Mouse (Mus musculus) E14TG2a.4 (cell line): ENCODE measurements at regions not wholly inside any gene's neighbourhood (a gene's known extent, or its start where the extent isn't known, plus 50 kb on each side); places are given as distances from the start of the nearest gene placed in this dataset.

Experiments
- H3K27me3 ChIP-seq: 2 replicates; pipeline ENCODE4 v1.6.1; 2014; ENCODE audit warnings: low read length, control low read depth; ENCODE audit not compliant: insufficient read depth
- H3K36me3 ChIP-seq: 2 replicates; pipeline ENCODE4 v1.6.1; 2014; ENCODE audit warnings: low read length, control low read depth; ENCODE audit not compliant: insufficient read depth
- H3K4me1 ChIP-seq: replicated peaks from 2 replicates; pipeline ENCODE4 v1.6.1; 2014; ENCODE audit warnings: low read depth, low read length, control low read depth
- H3K4me3 ChIP-seq: replicated peaks from 2 replicates; pipeline ENCODE4 v1.5.1; 2014; ENCODE audit warnings: mild to moderate bottlenecking, low read length
- H3K9me3 ChIP-seq: 2 replicates; pipeline ENCODE4 v1.6.1; 2014; ENCODE audit warnings: low read length, control low read depth
- CTCF ChIP-seq: conservative IDR thresholded peaks from 2 replicates; pipeline ENCODE4 v1.5.1; 2014; ENCODE audit warnings: low read length
- NANOG ChIP-seq: IDR thresholded peaks from 2 replicates; pipeline ENCODE4 v1.6.1; 2014; ENCODE audit warnings: borderline replicate concordance, low read length, mixed read lengths
- POU5F1 ChIP-seq: IDR thresholded peaks from 2 replicates; pipeline ENCODE4 v1.6.1; 2014; ENCODE audit warnings: low read length, borderline replicate concordance

- Histone ChIP-seq H3K4me3 (no peak overlapping the region), H3K4me1 (peaks cover 9% of the 10 kb centered on the region), H3K27me3 (no peaks in the 10 kb centered on the region), H3K36me3 (no peaks in the 10 kb centered on the region), H3K9me3 (no peaks in the 10 kb centered on the region)
- TF ChIP-seq POU5F1 (no peak), CTCF (no peak), NANOG (no peak)
These were observed 109.9 kb upstream of the Tbx20 start for GRCm38 (mm10) chr9:24884011-24884410.

GRCm38 (mm10) chr9:24888282-24888681 is 114.2 kb upstream of the Tbx20 start:
- no peak for TF ChIP-seq CTCF
- TF ChIP-seq NANOG, result no peak
- TF ChIP-seq POU5F1, result no peak
- no peaks in the 10 kb centered on the region for H3K27me3 ChIP-seq
- no peak overlapping the region for H3K4me3 ChIP-seq
- H3K36me3 ChIP-seq, result no peaks in the 10 kb centered on the region
- peaks cover 10% of the 10 kb centered on the region for H3K9me3 ChIP-seq
- H3K4me1 ChIP-seq, result no peaks in the 10 kb centered on the region

- H3K36me3 ChIP-seq, result no peaks in the 10 kb centered on the region
- TF ChIP-seq NANOG (no peak), CTCF (no peak), POU5F1 (no peak)
These were observed 122.6 kb upstream of the Tbx20 start for GRCm38 (mm10) chr9:24896498-24897261.

GRCm38 (mm10) chr9:24899206-24899928 is 125.3 kb upstream of the Tbx20 start:
- no peaks in the 10 kb centered on the region for H3K27me3 ChIP-seq
- H3K36me3 ChIP-seq, result no peaks in the 10 kb centered on the region
- no peaks in the 10 kb centered on the region for H3K4me1 ChIP-seq
- peaks cover 15% of the 10 kb centered on the region; the same call in 1 of the 2 replicates for H3K9me3 ChIP-seq
- H3K4me3 ChIP-seq, result no peak overlapping the region
- TF ChIP-seq POU5F1, result no peak
- TF ChIP-seq CTCF, result no peak
- TF ChIP-seq NANOG, result no peak

More at GRCm38 (mm10) chr9:24896498-24897261, 122.6 kb upstream of the Tbx20 start:
- Histone ChIP-seq H3K4me3 (no peak overlapping the region), H3K27me3 (no peaks in the 10 kb centered on the region), H3K9me3 (peaks cover 10% of the 10 kb centered on the region; the same call in 1 of the 2 replicates), H3K4me1 (no peaks in the 10 kb centered on the region)

- H3K36me3 ChIP-seq, result no peaks in the 10 kb centered on the region
- peaks cover 8% of the 10 kb centered on the region; the same call in 1 of the 2 replicates for H3K9me3 ChIP-seq
- H3K4me1 ChIP-seq, result no peaks in the 10 kb centered on the region
- no peaks in the 10 kb centered on the region for H3K27me3 ChIP-seq
- no peak overlapping the region for H3K4me3 ChIP-seq
- TF ChIP-seq NANOG, result no peak
- TF ChIP-seq POU5F1, result no peak
- TF ChIP-seq CTCF, result no peak
These were observed 129.6 kb upstream of the Tbx20 start for GRCm38 (mm10) chr9:24903706-24904105.

- Histone ChIP-seq H3K27me3 (no peaks in the 10 kb centered on the region), H3K9me3 (no peaks in the 10 kb centered on the region), H3K4me1 (no peaks in the 10 kb centered on the region), H3K36me3 (no peaks in the 10 kb centered on the region), H3K4me3 (no peak overlapping the region)
- TF ChIP-seq NANOG, result no peak
- TF ChIP-seq CTCF, result no peak
- TF ChIP-seq POU5F1, result no peak
These were observed 135.2 kb upstream of the Tbx20 start for GRCm38 (mm10) chr9:24909086-24909979.

- H3K9me3 ChIP-seq, result no peaks in the 10 kb centered on the region
These were observed 136.6 kb upstream of the Tbx20 start for GRCm38 (mm10) chr9:24910738-24911137.

More at GRCm38 (mm10) chr9:24910738-24911137, 136.6 kb upstream of the Tbx20 start:
- H3K36me3 ChIP-seq, result no peaks in the 10 kb centered on the region
- no peak overlapping the region for H3K4me3 ChIP-seq
- no peak for TF ChIP-seq NANOG
- no peak for TF ChIP-seq CTCF
- TF ChIP-seq POU5F1, result no peak
- no peaks in the 10 kb centered on the region for H3K27me3 ChIP-seq
- H3K4me1 ChIP-seq, result no peaks in the 10 kb centered on the region
